Mouse (Mus musculus): ENCODE data around the gene Clba1.

DNA sequence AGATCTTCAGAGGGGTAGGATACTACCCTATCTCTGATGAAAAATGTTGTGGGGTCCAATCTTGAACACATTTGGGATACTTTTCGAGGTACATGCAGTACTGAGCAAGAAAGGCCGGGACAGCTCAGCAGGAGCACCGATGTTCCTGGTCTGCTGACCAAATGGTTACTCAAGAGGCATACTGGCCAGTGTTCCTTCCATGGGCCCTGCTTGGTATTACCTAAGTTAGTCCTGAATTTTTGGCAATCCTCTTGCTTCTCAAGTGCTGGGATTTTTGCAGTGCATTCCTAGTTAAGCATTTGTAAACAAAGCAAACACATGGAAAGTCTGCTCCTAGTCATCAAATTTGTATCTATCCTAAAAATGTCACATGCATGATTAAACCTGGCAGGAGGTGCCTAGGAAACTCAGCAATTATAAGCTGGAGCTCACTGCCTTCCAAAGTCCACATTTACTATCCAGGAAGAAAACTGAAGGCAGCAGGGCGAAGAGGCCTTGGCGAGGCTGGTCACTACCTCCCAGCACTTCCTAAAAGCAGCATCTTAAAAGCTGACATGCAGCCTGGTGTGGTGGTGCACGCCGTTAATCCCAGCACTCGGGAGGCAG, 10.4 kb downstream of the Clba1 start:
- TF ChIP-seq POLR2A (IDR thresholded peaks at IDR 0.05; ENCODE audit: extremely low read depth, insufficient read depth, low read length) (no peak), CTCF (IDR thresholded peaks at IDR 0.05; ENCODE audit: extremely low read depth, insufficient read depth, low read length) (no peak)

Data from cortical plate, adult 2 months (tissue).